Mouse (Mus musculus) hindbrain, embryonic 15.5 days (tissue): Measurements from ENCODE around the gene Car5a. TPM values are rescaled to one million over a fixed set of nuclear protein-coding genes. Genes with fewer than 3 reads are reported as not detected.

Source experiments
- ATAC-seq: fragments of 200-750 bp; cut with Nextera tagmentation; 2 replicates; pipeline ENCODE4 v1.8.0; 2017; ENCODE audit warnings: low read depth, moderate number of reproducible peaks, moderate TSS enrichment; ENCODE audit not compliant: low FRiP score
- H3K27ac ChIP-seq: fragments of 300-500 bp; sonication (generic); replicated peaks from 2 replicates; pipeline ENCODE4 v1.5.1; 2015; ENCODE audit warnings: mild to moderate bottlenecking, inconsistent platforms
- H3K27me3 ChIP-seq: fragments of 300-500 bp; sonication (generic); 2 replicates; pipeline ENCODE4 v1.6.1; 2015; ENCODE audit warnings: control low read depth, inconsistent platforms
- H3K36me3 ChIP-seq: fragments of 300-500 bp; sonication (generic); 2 replicates; pipeline ENCODE4 v1.6.1; 2015; ENCODE audit warnings: control low read depth, inconsistent platforms
- H3K4me1 ChIP-seq: fragments of 300-500 bp; sonication (generic); replicated peaks from 2 replicates; pipeline ENCODE4 v1.6.1; 2015; ENCODE audit warnings: control low read depth, inconsistent platforms
- H3K4me2 ChIP-seq: fragments of 300-500 bp; sonication (generic); 2 replicates; pipeline ENCODE4 v1.6.1; 2015; ENCODE audit warnings: moderate library complexity, mild to moderate bottlenecking, inconsistent platforms
- H3K4me3 ChIP-seq: fragments of 300-500 bp; sonication (generic); 2 replicates; pipeline ENCODE4 v1.5.1; 2015; ENCODE audit warnings: mild to moderate bottlenecking, inconsistent platforms
- H3K9ac ChIP-seq: fragments of 300-500 bp; sonication (generic); 2 replicates; pipeline ENCODE4 v1.6.1; 2015; ENCODE audit warnings: inconsistent platforms
- H3K9me3 ChIP-seq: fragments of 300-500 bp; sonication (generic); 2 replicates; pipeline ENCODE4 v1.6.1; 2016; ENCODE audit warnings: control low read depth, inconsistent platforms
- WGBS: fragments of 180-500 bp; shearing (Covaris S2); methylation state at CpG from one replicate; pipeline ENCODE4 v1.1.7; 2015; 5-methylcytosine and 5-hydroxymethylcytosine counted together
- microRNA-seq: library from miRNA; unstranded; fragments of <30 nt; microRNA quantifications from one replicate; pipeline ENCODE4, GENCODE M21; 2016
- polyA plus RNA-seq: library from polyadenylated mRNA; unstranded; fragments of >200 nt; fragmentation: Nextera tagmentation; extraction: Ambion mirVana; gene quantifications from 2 replicates; pipeline ENCODE4 v1.2.1, GENCODE M21; 2015

The Car5a gene
- polyA plus RNA-seq, 1 experiment from 2014 or later: 0.36 TPM

DNA sequence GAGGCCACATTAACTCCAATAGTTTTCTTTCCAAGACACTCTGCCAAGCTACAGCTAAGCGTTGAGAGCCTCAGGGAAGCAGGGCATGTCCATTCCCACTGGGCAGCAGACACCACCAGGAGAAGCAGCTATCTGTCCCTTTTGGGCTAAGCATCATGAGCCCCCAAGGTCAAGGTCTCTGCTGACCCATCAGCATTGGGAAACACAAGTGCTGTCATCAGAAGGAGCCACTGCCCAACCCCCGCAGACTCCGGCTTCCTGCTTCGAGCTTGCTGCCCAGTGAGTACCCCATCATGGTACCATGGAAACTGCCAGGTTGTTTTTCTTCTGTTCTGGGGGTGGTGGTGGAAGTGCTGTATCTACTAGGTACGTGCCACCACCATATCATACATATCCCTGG, 76.5 kb downstream of the Car5a start:
- 91% methylated on average over 5 of the region's 5 CpGs for WGBS
- ATAC-seq: no peak
- H3K9ac ChIP-seq: no peak overlapping the region
- H3K4me1 ChIP-seq: peaks cover 8% of the 10 kb centered on the region
- H3K4me2 ChIP-seq: no peak overlapping the region
- no peaks in the 10 kb centered on the region for H3K27me3 ChIP-seq
- H3K36me3 ChIP-seq: no peaks in the 10 kb centered on the region
- no peak overlapping the region for H3K4me3 ChIP-seq
- no peak overlapping the region for H3K27ac ChIP-seq
- H3K9me3 ChIP-seq: no peaks in the 10 kb centered on the region

Small RNA genes within 50 kb of the gene (microRNA-seq; reads per million reads assigned to microRNA genes)
- gene Mir7237: not detected

Other genes with a start within 250 kb of the Car5a start
- 108 and 125 TPM in 2 replicates for gene Jph3, start 215.3 kb downstream of the Car5a start, polyA plus RNA-seq
- gene Klhdc4, start 115.3 kb downstream of the Car5a start, polyA plus RNA-seq: 44.1 and 46.5 TPM in 2 replicates
- gene Slc7a5, start 37.2 kb downstream of the Car5a start, polyA plus RNA-seq: 52.9 and 59.2 TPM in 2 replicates
- 53.9 and 59.1 TPM in 2 replicates for gene Banp, start 4.8 kb upstream of the Car5a start, polyA plus RNA-seq